Mouse (Mus musculus) spleen, postnatal 36 days (tissue): ENCODE measurements around the gene Foxn3.

Experiments used
- DNase-seq, 2 experiments: peaks; one replicate each; pipeline ENCODE4 v3.0.0; 2022; ENCODE audit warnings: low spot score in 2 of 2, mixed read lengths in 1 of 2

Gene Foxn3

GRCm38 (mm10) chr12:99562073-99562866 is 1.1 kb downstream of the Foxn3 start:
- DNase-seq, result peak; percentile 46 to 49

- peak; percentile 34 to 54 for DNase-seq
Observed at GRCm38 (mm10) chr12:99561333-99561766, 2.0 kb downstream of the Foxn3 start.

- DNase-seq, result peak in 1 of 2 experiments; percentile 47
Observed at GRCm38 (mm10) chr12:99560701-99561332, 2.6 kb downstream of the Foxn3 start.

GRCm38 (mm10) chr12:99559483-99559882 is 3.9 kb downstream of the Foxn3 start:
- DNase-seq, result peak; percentile 40 to 48

- DNase-seq, result no peak
Observed at GRCm38 (mm10) chr12:99558476-99558875, 4.9 kb downstream of the Foxn3 start.

- DNase-seq, result no peak
Observed at GRCm38 (mm10) chr12:99557498-99557897, 5.9 kb downstream of the Foxn3 start.

- DNase-seq, result no peak
Observed at GRCm38 (mm10) chr12:99550629-99551028, 12.8 kb downstream of the Foxn3 start.

- no peak for DNase-seq
Observed at GRCm38 (mm10) chr12:99549811-99550210, 13.6 kb downstream of the Foxn3 start.

- DNase-seq, result no peak
Observed at GRCm38 (mm10) chr12:99548419-99548818, 15.0 kb downstream of the Foxn3 start.

GRCm38 (mm10) chr12:99547295-99547694 is 16.1 kb downstream of the Foxn3 start:
- DNase-seq, result no peak

- no peak for DNase-seq
Observed at GRCm38 (mm10) chr12:99545270-99545770, 18.1 kb downstream of the Foxn3 start.

- peak; percentile 60 to 65 for DNase-seq
Observed at GRCm38 (mm10) chr12:99544262-99545128, 18.9 kb downstream of the Foxn3 start.

- DNase-seq, result no peak
Observed at GRCm38 (mm10) chr12:99543421-99544195, 19.8 kb downstream of the Foxn3 start.

GRCm38 (mm10) chr12:99540201-99540600 is 23.2 kb downstream of the Foxn3 start:
- no peak for DNase-seq

- no peak for DNase-seq
Observed at GRCm38 (mm10) chr12:99537316-99537715, 26.1 kb downstream of the Foxn3 start.

- DNase-seq, result no peak
Observed at GRCm38 (mm10) chr12:99536426-99536825, 27.0 kb downstream of the Foxn3 start.

- DNase-seq, result no peak
Observed at GRCm38 (mm10) chr12:99532342-99532741, 31.0 kb downstream of the Foxn3 start.

- DNase-seq, result no peak
Observed at GRCm38 (mm10) chr12:99529687-99530411, 33.5 kb downstream of the Foxn3 start.

- DNase-seq, result no peak
Observed at GRCm38 (mm10) chr12:99528958-99529357, 34.4 kb downstream of the Foxn3 start.

GRCm38 (mm10) chr12:99527452-99527851 is 35.9 kb downstream of the Foxn3 start:
- DNase-seq, result no peak
